Mouse (Mus musculus): ENCODE results near the gene Setd1b.

Gene Setd1b

GRCm38 (mm10) chr5:123142161-123143157, at the start of gene Setd1b:
Setd1b (plus strand) TSS chr5:123142193.
- DNase-seq: peak; percentile 69 to 86

GRCm38 (mm10) chr5:123093077-123093633, 48.8 kb upstream of the Setd1b start:
- DNase-seq: no peak

DNA sequence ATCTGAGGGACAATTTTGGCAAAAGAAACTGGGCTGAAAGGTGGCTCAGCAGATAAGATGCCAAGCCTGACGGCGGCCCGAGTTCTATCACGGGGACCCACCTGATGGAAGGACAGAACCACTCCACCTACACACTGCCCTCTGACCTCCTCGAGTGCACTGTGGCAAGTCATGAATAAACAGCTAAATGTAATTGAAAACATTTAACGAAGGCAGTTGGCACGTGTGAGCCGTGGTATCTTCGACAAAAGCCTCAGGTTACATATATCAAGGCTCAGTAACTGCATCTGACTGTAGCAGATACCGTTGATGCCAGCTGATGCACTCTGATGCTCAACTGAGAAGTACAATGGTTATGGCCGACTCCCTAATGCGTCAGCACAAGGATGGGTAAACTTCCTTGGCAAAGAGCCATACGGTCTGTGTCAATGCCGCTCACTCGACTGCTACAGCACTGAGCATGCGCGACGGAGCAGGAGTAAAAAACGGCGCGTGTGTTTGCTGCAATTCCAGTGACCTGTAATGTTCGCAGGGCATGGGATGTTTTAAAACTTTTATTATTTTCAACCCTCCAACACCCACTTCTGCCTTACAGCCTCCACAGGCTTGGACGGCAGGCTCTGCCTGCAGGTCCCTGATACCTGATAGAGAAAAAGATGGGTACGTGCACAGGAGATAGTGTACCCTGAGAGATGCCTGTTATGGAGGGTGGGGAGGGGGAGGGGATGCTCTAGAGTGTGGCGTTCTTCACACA, 47.6 kb upstream of the Setd1b start:
- peak; percentile 64 to 76 for DNase-seq

GRCm38 (mm10) chr5:123096299-123096698, 45.7 kb upstream of the Setd1b start:
- no peak for DNase-seq

DNA sequence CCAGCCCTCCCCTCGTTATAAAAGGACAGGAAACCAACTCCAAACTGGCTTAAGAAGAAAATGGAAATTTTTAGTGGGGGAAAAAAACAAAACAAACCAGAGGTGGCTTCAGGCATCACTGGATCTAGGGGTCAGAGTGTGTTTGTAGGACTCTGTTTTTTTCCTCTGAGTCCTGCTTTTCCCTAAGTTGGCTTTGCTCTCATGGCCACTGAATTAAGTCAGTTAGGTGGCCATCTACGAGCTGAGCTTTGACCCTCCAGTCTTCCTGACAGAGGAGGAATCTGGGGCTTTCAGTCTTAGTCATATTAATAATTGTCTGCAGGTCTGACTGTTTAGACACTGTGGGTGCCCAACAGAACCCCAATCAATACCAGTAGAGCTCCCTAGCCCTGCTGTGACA, 43.5 kb upstream of the Setd1b start:
- DNase-seq: no peak

DNA sequence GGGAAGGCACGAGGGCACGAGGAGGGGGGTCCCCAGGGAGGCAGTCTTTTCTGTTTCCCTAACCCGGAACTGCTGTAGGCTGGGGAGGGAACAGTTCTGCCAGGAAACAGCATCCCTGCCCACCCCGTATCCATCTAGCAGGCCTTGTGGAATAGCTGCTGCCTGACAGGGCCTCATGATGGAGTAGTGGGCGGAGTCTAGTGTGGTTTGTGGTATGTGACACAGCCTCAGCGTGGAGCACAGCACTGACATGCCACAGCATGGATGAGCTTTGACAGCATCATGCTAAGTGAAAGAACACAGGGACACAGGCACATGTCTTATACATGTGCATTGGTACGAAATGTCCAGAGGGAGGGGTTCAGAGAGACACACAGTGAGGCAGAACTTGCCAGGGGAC, 39.6 kb upstream of the Setd1b start:
- no peak for DNase-seq

DNA sequence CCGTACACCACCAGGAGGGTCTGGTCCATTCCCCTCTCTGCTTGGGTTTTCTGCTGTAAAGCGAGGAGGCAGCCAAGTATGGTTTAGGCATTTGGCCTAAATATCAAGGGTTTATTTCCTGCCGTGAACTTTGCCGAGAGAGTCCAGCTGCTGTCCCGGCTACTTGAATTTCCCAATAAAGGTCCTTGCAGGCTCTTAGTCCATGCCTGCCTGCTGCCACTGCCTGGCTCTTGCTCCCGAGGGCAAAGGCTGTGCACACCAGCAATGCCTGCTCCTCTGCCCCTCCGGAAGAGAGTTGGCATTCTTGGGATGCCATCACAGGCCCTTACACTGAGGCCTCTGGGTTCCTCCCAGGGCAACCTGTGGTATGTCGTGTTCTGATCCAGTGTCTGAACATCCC, 38.4 kb upstream of the Setd1b start:
- peak; percentile 76 to 93 for DNase-seq

DNA sequence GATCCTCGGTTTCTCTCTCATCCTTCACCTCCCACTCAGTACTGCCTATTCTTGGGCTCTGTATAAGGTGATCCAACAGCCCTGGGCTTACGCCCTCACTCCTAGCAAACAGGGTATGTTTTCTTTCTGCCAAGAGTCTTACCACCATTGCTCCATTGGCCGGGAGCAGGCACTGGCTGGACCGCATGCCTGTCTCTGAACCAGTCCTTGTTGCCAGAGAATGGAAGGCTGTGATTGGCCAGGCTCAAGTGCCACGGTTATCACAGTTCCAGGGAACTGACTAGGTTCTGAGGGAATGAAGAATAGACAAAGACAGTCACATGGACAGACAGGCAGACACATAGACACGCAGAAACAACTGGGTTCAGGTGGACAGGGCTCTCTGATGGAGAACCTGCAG, 37.2 kb upstream of the Setd1b start:
- no peak for DNase-seq

DNA sequence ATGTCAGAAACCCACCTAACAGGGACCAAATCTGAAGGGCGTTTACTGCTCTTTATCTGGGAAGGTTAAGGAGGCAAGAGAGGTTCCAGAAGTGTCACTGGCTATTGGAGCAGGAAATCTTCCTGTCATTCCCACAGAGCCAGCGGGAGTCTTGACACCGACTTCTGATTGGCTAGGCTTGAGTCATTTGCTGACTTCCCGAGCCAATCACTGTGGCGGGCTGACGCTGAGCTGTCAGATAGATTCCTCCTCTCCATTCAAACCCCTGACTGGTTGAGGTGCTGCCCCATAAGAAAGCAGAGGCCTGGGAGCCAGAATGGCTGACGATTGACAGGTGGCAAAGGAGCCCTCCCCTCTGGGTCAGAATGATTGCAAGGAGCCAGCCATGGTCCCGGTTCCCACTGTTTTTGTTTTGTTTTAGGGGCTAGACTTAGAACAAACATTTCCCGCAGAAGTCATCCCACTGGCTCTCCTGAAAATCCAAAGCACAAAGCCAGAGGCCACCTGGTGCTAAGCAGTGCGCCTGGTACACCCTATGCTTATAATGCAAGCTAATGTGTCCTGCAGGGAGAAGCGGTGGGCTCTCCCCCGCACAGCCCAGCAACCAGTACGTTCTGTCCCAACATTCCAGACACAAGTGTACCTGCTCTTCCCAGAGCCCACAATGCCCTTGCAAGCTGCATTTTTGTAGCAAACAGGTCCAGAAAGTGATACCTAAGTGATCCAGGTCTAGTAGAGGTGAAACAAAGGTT, 32.4 kb upstream of the Setd1b start:
- peak; percentile 54 to 77 for DNase-seq

- DNase-seq: peak; percentile 34 to 81
Observed at GRCm38 (mm10) chr5:123110296-123110721, 31.7 kb upstream of the Setd1b start.

DNA sequence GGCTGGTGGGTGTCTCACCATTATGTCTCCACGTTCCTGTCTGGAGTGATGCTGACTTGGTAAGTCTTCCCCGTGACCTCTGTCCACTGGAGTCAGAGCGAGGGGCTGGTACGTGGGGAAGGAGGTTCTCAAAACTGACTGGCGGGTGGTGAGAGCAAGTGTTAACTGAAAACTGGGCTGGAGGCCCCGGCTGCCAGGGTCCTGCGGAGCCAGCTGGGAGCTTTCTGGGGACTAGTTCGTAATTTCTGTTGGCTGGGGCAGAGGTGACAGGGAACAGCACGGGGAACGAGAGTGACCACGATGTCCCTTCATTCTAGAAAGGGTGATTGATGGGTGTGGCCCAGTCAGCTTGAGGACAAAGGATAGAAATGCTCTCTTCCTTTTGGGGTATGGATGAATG, 27.9 kb upstream of the Setd1b start:
- no peak for DNase-seq

DNA sequence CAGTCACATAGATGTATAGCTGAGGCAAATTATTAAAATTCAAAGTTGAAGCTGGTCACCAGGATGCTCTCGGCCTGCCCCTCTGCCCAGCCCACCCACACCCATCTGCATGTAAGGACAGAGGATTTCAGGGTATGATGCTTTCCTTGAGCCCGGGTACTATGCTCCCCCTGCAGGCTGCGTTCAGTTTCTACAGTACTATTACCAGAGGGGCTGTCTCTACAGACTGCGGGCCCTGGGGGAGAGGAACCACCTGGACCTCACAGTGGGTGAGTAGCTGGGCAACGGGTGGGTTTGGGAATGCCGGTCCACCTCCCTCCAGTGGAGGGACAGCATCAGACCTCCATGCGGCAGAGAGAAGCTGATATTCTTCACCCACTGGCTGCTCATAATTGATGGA, 27.1 kb upstream of the Setd1b start:
- DNase-seq: peak in 1 of 2 experiments; percentile 46

DNA sequence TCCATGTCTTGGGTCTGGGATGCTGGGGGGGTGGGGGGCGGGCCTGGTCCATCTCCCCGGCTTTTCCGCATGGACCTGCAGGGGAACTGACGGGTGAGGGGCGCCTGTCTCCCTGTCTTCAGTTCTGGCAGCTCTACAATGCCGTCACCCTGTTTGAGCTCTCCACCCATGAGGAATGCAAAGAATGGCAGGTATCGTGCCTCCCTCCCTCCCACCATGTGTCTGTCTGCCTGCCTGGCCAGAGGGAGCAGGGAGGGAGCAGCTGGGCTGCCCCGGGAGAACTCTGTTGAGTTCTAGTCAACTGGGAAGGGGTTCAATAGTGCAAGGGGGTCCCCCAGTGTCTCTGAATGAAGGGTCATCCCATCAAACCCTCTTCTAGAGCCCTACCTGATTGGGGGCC, 25.9 kb upstream of the Setd1b start:
- DNase-seq: no peak

DNA sequence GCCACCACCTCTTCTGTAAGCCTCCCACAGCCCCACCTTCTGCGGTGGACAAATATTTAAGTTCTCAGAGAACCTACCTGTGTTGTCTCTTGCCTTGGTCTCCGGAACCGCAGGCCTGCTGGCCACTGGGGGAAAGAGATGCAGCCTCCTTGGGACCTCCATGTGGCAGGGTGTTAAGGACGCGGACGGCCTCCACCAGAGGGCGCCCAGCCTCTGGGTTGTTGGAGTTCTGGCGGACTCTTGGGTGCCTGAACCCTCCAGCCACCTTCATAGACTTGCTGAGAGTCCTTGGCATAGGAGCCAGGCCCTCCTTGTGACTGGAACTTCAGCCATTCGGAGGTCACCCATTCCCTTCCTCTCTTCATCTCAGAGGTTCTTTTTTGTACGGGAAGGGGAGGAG, 24.7 kb upstream of the Setd1b start:
- peak; percentile 88 to 91 for DNase-seq

- DNase-seq: peak; percentile 70 to 77
Observed at GRCm38 (mm10) chr5:123117773-123118172, 24.2 kb upstream of the Setd1b start.

- DNase-seq: no peak
Observed at GRCm38 (mm10) chr5:123118826-123119225, 23.2 kb upstream of the Setd1b start.

- DNase-seq: no peak
Observed at GRCm38 (mm10) chr5:123120624-123121215, 21.3 kb upstream of the Setd1b start.

GRCm38 (mm10) chr5:123122181-123122580, 19.8 kb upstream of the Setd1b start:
- no peak for DNase-seq

- no peak for DNase-seq
Observed at GRCm38 (mm10) chr5:123125105-123125504, 16.9 kb upstream of the Setd1b start.

- peak in 1 of 2 experiments; percentile 71 for DNase-seq
Observed at GRCm38 (mm10) chr5:123125638-123126406, 16.2 kb upstream of the Setd1b start.

GRCm38 (mm10) chr5:123127031-123127430, 15.0 kb upstream of the Setd1b start:
- DNase-seq: peak in 1 of 2 experiments; percentile 31
